Mouse (Mus musculus): Measurements from ENCODE around the gene Vamp1.

DNA sequence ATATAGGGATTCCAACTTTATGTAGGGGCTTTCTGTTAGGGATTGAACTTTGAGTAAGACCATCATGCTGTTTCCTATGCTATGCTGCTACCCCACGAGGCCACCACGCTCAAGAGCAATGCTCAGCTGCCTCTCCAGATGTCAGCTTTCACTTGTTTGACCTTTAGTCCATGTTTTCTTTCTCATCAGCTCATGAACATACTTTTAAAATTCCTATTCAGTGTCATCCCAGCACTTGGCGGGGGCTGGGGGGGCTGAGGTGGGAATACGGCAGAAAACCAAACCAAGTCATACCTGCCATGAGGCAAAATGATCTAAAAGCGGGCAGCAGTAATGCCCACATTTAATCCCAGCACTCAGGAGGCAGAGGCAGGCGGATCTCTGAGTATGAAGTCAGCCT is 2.2 kb upstream of the Vamp1 start:
- TF ChIP-seq TAL1 (IDR thresholded peaks at IDR 0.05; ENCODE audit: low read length): no peak
- no peak for TF ChIP-seq MYB (IDR thresholded peaks at IDR 0.05; ENCODE audit: low read depth, low read length)
- TF ChIP-seq EP300 (IDR thresholded peaks at IDR 0.05; ENCODE audit: low read depth in 1 of 2, low read length in 2 of 2): no peak
- TF ChIP-seq POLR2A (IDR thresholded peaks at IDR 0.05; ENCODE audit: control insufficient read depth in 1 of 2, insufficient read depth in 1 of 2, low read depth in 1 of 2, low read length in 2 of 2, poor library complexity in 1 of 2): no peak
- TF ChIP-seq CTCF (IDR thresholded peaks at IDR 0.05 in 2 of 3, conservative IDR thresholded peaks at IDR 0.05 in 1 of 3; ENCODE audit: control insufficient read depth in 1 of 3, insufficient read depth in 1 of 3, low read depth in 2 of 3, low read length in 3 of 3, poor library complexity in 1 of 3, severe bottlenecking in 1 of 3): no peak
- no peak for TF ChIP-seq HCFC1 (IDR thresholded peaks at IDR 0.05; ENCODE audit: low read depth, low read length)
- TF ChIP-seq USF2 (IDR thresholded peaks at IDR 0.05; ENCODE audit: borderline replicate concordance in 1 of 2, insufficient read depth in 1 of 2, low read depth in 1 of 2, low read length in 2 of 2): no peak
- TF ChIP-seq BHLHE40 (IDR thresholded peaks at IDR 0.05; ENCODE audit: borderline replicate concordance, low read depth, low read length): no peak
- TF ChIP-seq RCOR1 (IDR thresholded peaks at IDR 0.05; ENCODE audit: low read depth, low read length): no peak
- TF ChIP-seq GATA1 (IDR thresholded peaks at IDR 0.05; ENCODE audit: low read depth, low read length): no peak
- no peak for TF ChIP-seq SMC3 (IDR thresholded peaks at IDR 0.05; ENCODE audit: low read depth, low read length)
- TF ChIP-seq ZNF384 (IDR thresholded peaks at IDR 0.05; ENCODE audit: low read depth, low read length): no peak
- TF ChIP-seq POLR2AphosphoS2 (IDR thresholded peaks at IDR 0.05; ENCODE audit: low read length): no peak
